10 mouse cellular contexts compared by ENCODE assay signal in the genomic region with DNA sequence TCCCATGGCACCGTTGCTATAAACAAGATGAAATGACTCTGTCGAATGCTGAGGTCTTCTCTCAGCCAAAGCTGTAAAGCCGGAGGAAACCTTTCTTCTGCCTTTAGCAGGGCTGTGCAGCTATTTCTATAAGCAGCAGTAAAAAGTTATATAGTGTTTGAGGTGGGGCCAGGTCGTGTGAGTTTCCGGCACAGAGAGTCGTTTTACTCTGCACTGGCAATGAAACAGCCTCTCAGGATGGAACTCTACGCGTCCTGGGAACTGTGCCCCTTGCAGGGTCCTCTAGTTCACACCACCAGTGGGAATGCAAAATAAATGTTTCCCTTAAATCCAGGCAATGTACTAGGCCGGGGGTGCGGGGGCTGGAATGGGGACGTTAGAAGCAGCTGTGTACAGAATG.
"Had no signal": no experiment of that assay in that cellular context is flagged by ENCODE, and none has a peak within 500 bp of the region (broad histone marks: within the 10 kb centered on the region; RNA-seq: fewer than 3 reads in every experiment).

No protein-coding gene starts in this region.

- H3K27me3 ChIP-seq: hindbrain, embryonic 15.5 days; midbrain, embryonic 13.5 days; stomach, embryonic 15.5 days had no signal

- H3K9me3 ChIP-seq: hindbrain, embryonic 15.5 days; stomach, embryonic 15.5 days had no signal

- H3K27ac ChIP-seq: hindbrain, embryonic 15.5 days; liver, embryonic 14.5 days; midbrain, embryonic 13.5 days; stomach, embryonic 15.5 days had no signal

- DNase-seq: kidney, adult 2 months; kidney, postnatal 36 days; layer of hippocampus, adult 9-11 months; layer of hippocampus, postnatal 36 days; lung, adult 18-20 months; thymus, postnatal 4 days had no signal

- H3K4me2 ChIP-seq: hindbrain, embryonic 15.5 days; midbrain, embryonic 13.5 days; stomach, embryonic 15.5 days had no signal

- ATAC-seq: midbrain, embryonic 13.5 days had no signal

- H3K4me1 ChIP-seq: hindbrain, embryonic 15.5 days; midbrain, embryonic 13.5 days had no signal

- H3K9ac ChIP-seq: hindbrain, embryonic 15.5 days; liver, embryonic 14.5 days; midbrain, embryonic 13.5 days; stomach, embryonic 15.5 days had no signal

- H3K4me3 ChIP-seq: hindbrain, embryonic 15.5 days; midbrain, embryonic 13.5 days; stomach, embryonic 15.5 days had no signal

- H3K36me3 ChIP-seq: hindbrain, embryonic 15.5 days; midbrain, embryonic 13.5 days; stomach, embryonic 15.5 days had no signal
